Mouse (Mus musculus): ENCODE measurements at regions not wholly inside any gene's neighbourhood (a gene's known extent, or its start where the extent isn't known, plus 50 kb on each side); places are given as distances from the start of the nearest gene placed in this dataset.

DNA sequence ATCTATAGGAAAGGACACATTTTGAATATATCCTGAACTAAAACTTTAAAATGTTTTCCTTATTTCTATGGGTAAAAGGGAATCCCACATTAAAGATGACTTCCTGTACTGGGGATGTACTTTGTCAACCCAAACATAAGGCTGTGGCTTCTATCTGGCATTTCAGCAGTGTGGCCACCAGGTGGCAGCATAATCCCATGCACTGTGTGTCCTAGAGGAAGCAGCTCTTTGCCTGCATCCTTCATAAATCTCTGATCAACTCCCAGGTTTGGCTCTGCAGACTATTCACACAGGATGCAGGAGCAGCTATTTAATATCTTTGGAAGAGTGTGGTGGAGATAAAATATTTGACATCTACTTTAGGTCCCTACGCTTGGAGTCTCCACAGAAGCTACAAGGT lies 59.1 kb downstream of the Bmp15 start:
- DNase-seq (ENCODE audit: extremely low read depth, low read depth, low spot score), result peak; percentile 19
- no peaks in the 10 kb centered on the region for H3K79me2 ChIP-seq (ENCODE audit: control insufficient read depth, insufficient read depth, low read length)
- no peaks in the 10 kb centered on the region for H3K4me1 ChIP-seq (ENCODE audit: control insufficient read depth, insufficient read depth, low read length)
- no peak overlapping the region for H3K9ac ChIP-seq (ENCODE audit: low read depth, low read length)
- H3K36me3 ChIP-seq (ENCODE audit: control insufficient read depth, insufficient read depth, low read length), result no peaks in the 10 kb centered on the region
- H3K27ac ChIP-seq (replicated peaks; ENCODE audit: insufficient read depth, low read depth, low read length), result no peak overlapping the region
- H3K4me3 ChIP-seq (ENCODE audit: insufficient read depth, low read depth, low read length), result no peak overlapping the region
- 95% methylated on average over 1 of the region's 1 CpGs for WGBS
- TF ChIP-seq POLR2A (IDR thresholded peaks at IDR 0.05; ENCODE audit: extremely low read depth, insufficient read depth, low read length) (no peak), CTCF (IDR thresholded peaks at IDR 0.05; ENCODE audit: low read depth, low read length) (peak; percentile 74; the same call in 1 of the 2 replicates)
- H3K27me3 ChIP-seq (ENCODE audit: control insufficient read depth, insufficient read depth, low read length), result no peaks in the 10 kb centered on the region

DNA sequence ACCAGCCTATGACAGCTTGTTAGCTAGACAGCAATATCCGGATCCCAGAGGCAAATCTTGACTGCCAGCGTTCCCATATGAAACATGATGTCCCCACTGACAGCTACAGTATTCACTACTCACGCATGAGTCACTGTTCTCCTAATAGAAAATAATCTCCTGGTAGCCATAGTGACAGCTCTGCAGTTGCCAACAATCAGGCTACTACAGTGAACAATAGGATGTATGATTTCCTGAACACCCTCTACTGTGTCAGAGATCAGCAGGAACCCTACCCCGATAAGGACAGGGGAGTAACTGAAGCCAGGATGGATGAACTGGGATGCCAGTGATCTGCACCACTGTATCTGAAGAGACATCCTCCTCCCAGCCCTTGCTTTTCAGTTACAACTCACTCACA lies 62.0 kb downstream of the Bmp15 start:
- no peaks in the 10 kb centered on the region for H3K27me3 ChIP-seq (ENCODE audit: control insufficient read depth, insufficient read depth, low read length)
- no peaks in the 10 kb centered on the region for H3K4me1 ChIP-seq (ENCODE audit: control insufficient read depth, insufficient read depth, low read length)
- 78% methylated on average over 4 of the region's 4 CpGs for WGBS
- TF ChIP-seq CTCF (IDR thresholded peaks at IDR 0.05; ENCODE audit: low read depth, low read length) (no peak), POLR2A (IDR thresholded peaks at IDR 0.05; ENCODE audit: extremely low read depth, insufficient read depth, low read length) (no peak)
- no peaks in the 10 kb centered on the region for H3K36me3 ChIP-seq (ENCODE audit: control insufficient read depth, insufficient read depth, low read length)
- H3K79me2 ChIP-seq (ENCODE audit: control insufficient read depth, insufficient read depth, low read length), result no peaks in the 10 kb centered on the region
- H3K9ac ChIP-seq (ENCODE audit: low read depth, low read length), result no peak overlapping the region
- no peak overlapping the region for H3K4me3 ChIP-seq (ENCODE audit: insufficient read depth, low read depth, low read length)
- H3K27ac ChIP-seq (replicated peaks; ENCODE audit: insufficient read depth, low read depth, low read length), result no peak overlapping the region
- no peak for DNase-seq (ENCODE audit: extremely low read depth, low read depth, low spot score)

DNA sequence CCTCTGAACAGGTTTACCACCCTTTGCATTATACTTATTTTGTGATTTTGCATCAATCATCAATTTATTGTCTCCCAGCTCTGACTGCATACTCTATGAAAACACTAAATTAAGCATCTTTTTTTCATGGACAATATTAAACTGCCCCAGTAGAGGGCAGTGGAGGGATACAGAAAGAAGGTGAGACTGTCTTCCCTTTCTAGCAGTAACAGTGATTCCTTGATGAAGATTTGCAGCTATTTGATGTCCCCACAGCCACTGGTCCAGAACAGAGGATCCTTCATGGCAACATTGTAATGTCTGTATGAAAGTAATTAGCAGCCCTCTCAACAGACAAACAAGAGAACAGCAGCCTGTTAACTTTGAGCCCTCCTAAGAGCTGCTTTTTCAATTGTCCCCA lies 66.5 kb downstream of the Bmp15 start:
- no peak overlapping the region for H3K4me3 ChIP-seq (ENCODE audit: insufficient read depth, low read depth, low read length)
- no peak overlapping the region for H3K27ac ChIP-seq (replicated peaks; ENCODE audit: insufficient read depth, low read depth, low read length)
- H3K79me2 ChIP-seq (ENCODE audit: control insufficient read depth, insufficient read depth, low read length), result no peaks in the 10 kb centered on the region
- no peaks in the 10 kb centered on the region for H3K27me3 ChIP-seq (ENCODE audit: control insufficient read depth, insufficient read depth, low read length)
- TF ChIP-seq POLR2A (IDR thresholded peaks at IDR 0.05; ENCODE audit: extremely low read depth, insufficient read depth, low read length), result no peak
- TF ChIP-seq CTCF (IDR thresholded peaks at IDR 0.05; ENCODE audit: low read depth, low read length), result no peak
- no peaks in the 10 kb centered on the region for H3K4me1 ChIP-seq (ENCODE audit: control insufficient read depth, insufficient read depth, low read length)
- DNase-seq (ENCODE audit: extremely low read depth, low read depth, low spot score), result no peak
- H3K9ac ChIP-seq (ENCODE audit: low read depth, low read length), result no peak overlapping the region
- H3K36me3 ChIP-seq (ENCODE audit: control insufficient read depth, insufficient read depth, low read length), result no peaks in the 10 kb centered on the region

DNA sequence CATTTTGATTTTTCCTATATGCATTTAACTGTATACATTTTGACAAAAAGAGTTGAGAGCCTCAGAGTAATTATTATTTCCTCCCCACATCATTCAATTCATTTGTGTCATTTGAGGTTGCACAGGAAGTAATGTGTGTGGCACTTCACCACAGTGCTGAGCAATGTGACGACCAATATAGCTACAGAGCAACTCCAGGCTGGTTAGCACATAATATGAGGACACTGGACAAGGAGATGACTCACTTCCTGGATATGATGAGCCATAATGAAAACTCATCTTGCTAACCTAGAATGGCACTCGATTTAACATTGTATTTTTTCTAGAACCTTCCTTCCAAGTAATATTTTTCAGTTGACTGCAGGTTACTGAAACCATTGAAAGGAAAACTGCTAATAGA lies 67.6 kb downstream of the Bmp15 start:
- TF ChIP-seq CTCF (IDR thresholded peaks at IDR 0.05; ENCODE audit: low read depth, low read length) (no peak), POLR2A (IDR thresholded peaks at IDR 0.05; ENCODE audit: extremely low read depth, insufficient read depth, low read length) (no peak)
- Histone ChIP-seq H3K9ac (ENCODE audit: low read depth, low read length) (no peak overlapping the region), H3K4me1 (ENCODE audit: control insufficient read depth, insufficient read depth, low read length) (no peaks in the 10 kb centered on the region), H3K4me3 (ENCODE audit: insufficient read depth, low read depth, low read length) (no peak overlapping the region), H3K79me2 (ENCODE audit: control insufficient read depth, insufficient read depth, low read length) (no peaks in the 10 kb centered on the region), H3K27ac (replicated peaks; ENCODE audit: insufficient read depth, low read depth, low read length) (no peak overlapping the region), H3K27me3 (ENCODE audit: control insufficient read depth, insufficient read depth, low read length) (no peaks in the 10 kb centered on the region), H3K36me3 (ENCODE audit: control insufficient read depth, insufficient read depth, low read length) (no peaks in the 10 kb centered on the region)
- WGBS, result 37% methylated on average over 2 of the region's 2 CpGs
- no peak for DNase-seq (ENCODE audit: extremely low read depth, low read depth, low spot score)

All from liver, adult 2 months (tissue).